In the genomic region with DNA sequence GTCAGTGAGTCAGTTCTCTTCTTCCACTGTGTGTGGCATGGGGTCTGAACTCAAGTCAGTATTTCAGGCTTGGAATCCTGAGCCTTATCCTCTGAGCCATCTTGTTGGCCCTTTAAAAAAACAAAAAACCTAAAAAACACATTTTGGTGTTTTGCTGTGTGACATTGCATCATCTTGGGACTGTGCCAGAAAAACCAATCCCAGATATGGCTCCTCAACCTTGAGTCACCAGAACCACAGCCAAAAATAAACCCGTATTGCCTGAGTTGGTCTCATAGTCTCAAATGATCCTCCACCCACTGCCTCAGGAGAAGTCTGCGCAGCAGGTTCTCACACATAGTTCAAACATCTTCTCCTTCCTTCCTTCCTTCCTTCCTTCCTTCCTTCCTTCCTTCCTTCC, we compare ENCODE assay signal across 18 mouse cellular contexts. TPM values are rescaled to one million over a fixed set of nuclear protein-coding genes. Genes with fewer than 3 reads are reported as not detected.
DNase-seq lines count a peak whose midpoint lies in the region; TF ChIP-seq lines count a peak whose summit lies in the region.
"Had no signal": no experiment of that assay in that cellular context is flagged by ENCODE, and none has a peak within 500 bp of the region (broad histone marks: within the 10 kb centered on the region; RNA-seq: fewer than 3 reads in every experiment).

No protein-coding gene starts in this region.

- DNase-seq in heart, adult 11 months, result peak; percentile 74
- no peak for DNase-seq in heart, postnatal 14 days
- DNase-seq in 3T3-L1 (ENCODE audit: low read depth, low spot score) (peak; percentile 88), MEL (ENCODE audit: low read depth, low spot score) (peak; percentile 44)
- DNase-seq in fibroblast of lung, adult 2 months (ENCODE audit: low read depth), result peak; percentile 46
- DNase-seq in cerebellum, adult 11-12 months, result no peak
- no peak for DNase-seq in layer of hippocampus, adult 8-10 months (ENCODE audit: low spot score in 2 of 2)
- DNase-seq in right cerebral cortex, postnatal 36 days (ENCODE audit: low spot score in 2 of 2), result no peak
- DNase-seq: cerebellum, adult 9-10 months; gastrocnemius, postnatal 10 days; heart, postnatal 36 days; kidney, adult 18-20 months; kidney, postnatal 4 days; layer of hippocampus, adult 9-11 months; thymus, adult 18-20 months; thymus, postnatal 36 days had no signal

- H3K36me3 ChIP-seq in MEL (ENCODE audit: control insufficient read depth in 1 of 2, insufficient read depth in 2 of 2, low read length in 2 of 2), result peaks cover 0 to 29% of the 10 kb centered on the region in 2 experiments; a peak in 2 of 4 replicates
- H3K36me3 ChIP-seq: hindbrain, embryonic 13.5 days; midbrain, embryonic 15.5 days had no signal

- H3K79me2 ChIP-seq in MEL (ENCODE audit: control insufficient read depth, insufficient read depth, low read length, poor library complexity), result no peaks in the 10 kb centered on the region

- no peaks in the 10 kb centered on the region for H3K27me3 ChIP-seq in MEL (ENCODE audit: control insufficient read depth in 1 of 2, insufficient read depth in 2 of 2, low read length in 2 of 2)
- H3K27me3 ChIP-seq: hindbrain, embryonic 13.5 days; midbrain, embryonic 15.5 days had no signal

- TF ChIP-seq POLR2A in MEL (IDR thresholded peaks at IDR 0.05; ENCODE audit: control insufficient read depth in 1 of 2, insufficient read depth in 1 of 2, low read depth in 1 of 2, low read length in 2 of 2, poor library complexity in 1 of 2), result no peak

- peak in 1 of 2 experiments; percentile 9; a peak in 1 of 4 replicates for TF ChIP-seq EP300 in MEL (IDR thresholded peaks at IDR 0.05; ENCODE audit: low read depth in 1 of 2, low read length in 2 of 2)

- H3K4me1 ChIP-seq in MEL (ENCODE audit: control insufficient read depth in 1 of 2, insufficient read depth in 2 of 2, low read length in 2 of 2), result peaks cover 19 to 41% of the 10 kb centered on the region in 2 experiments
- H3K4me1 ChIP-seq: hindbrain, embryonic 13.5 days; midbrain, embryonic 15.5 days had no signal

- TF ChIP-seq CTCF in MEL (IDR thresholded peaks at IDR 0.05 in 2 of 3, conservative IDR thresholded peaks at IDR 0.05 in 1 of 3; ENCODE audit: control insufficient read depth in 1 of 3, insufficient read depth in 1 of 3, low read depth in 2 of 3, low read length in 3 of 3, poor library complexity in 1 of 3, severe bottlenecking in 1 of 3), result no peak

- H3K9ac ChIP-seq in MEL (ENCODE audit: control insufficient read depth, low read depth, low read length, poor library complexity, severe bottlenecking), result no peak overlapping the region
- H3K9ac ChIP-seq: hindbrain, embryonic 13.5 days; midbrain, embryonic 15.5 days had no signal

- TF ChIP-seq RAD21 in MEL (IDR thresholded peaks at IDR 0.05; ENCODE audit: low read depth, low read length), result no peak

- H3K9me3 ChIP-seq in MEL (replicated peaks; ENCODE audit: insufficient read depth, low read length), result no peaks in the 10 kb centered on the region
- H3K9me3 ChIP-seq: hindbrain, embryonic 13.5 days; midbrain, embryonic 15.5 days had no signal

- no peak overlapping the region for H3K4me3 ChIP-seq in MEL (ENCODE audit: control insufficient read depth in 1 of 2, insufficient read depth in 1 of 2, low read depth in 2 of 2, low read length in 2 of 2)
- H3K4me3 ChIP-seq: hindbrain, embryonic 13.5 days; midbrain, embryonic 15.5 days had no signal

- intact Hi-C loops in heart, postnatal 14 days (cut with DNase I), result no loop called here

- H3K27ac ChIP-seq in MEL (ENCODE audit: control insufficient read depth, low read depth, low read length), result no peak overlapping the region
- H3K27ac ChIP-seq: hindbrain, embryonic 13.5 days; midbrain, embryonic 15.5 days had no signal

TF ChIP-seq in MEL, 35 proteins besides CTCF, POLR2A, EP300 and RAD21:
- TF ChIP-seq BHLHE40 (IDR thresholded peaks at IDR 0.05; ENCODE audit: borderline replicate concordance, low read depth, low read length) (no peak), SIN3A (IDR thresholded peaks at IDR 0.05; ENCODE audit: low read length) (no peak; the same call in 1 of the 2 replicates), NELFE (IDR thresholded peaks at IDR 0.05; ENCODE audit: low read depth, low read length) (no peak), TCF12 (IDR thresholded peaks at IDR 0.05; ENCODE audit: low read depth, low read length) (no peak), GABPA (IDR thresholded peaks at IDR 0.05; ENCODE audit: low read depth, low read length) (no peak), ETS1 (IDR thresholded peaks at IDR 0.05; ENCODE audit: low read depth, low read length) (peak; percentile 75), MYB (IDR thresholded peaks at IDR 0.05; ENCODE audit: low read depth, low read length) (no peak), E2F4 (IDR thresholded peaks at IDR 0.05; ENCODE audit: borderline replicate concordance, low read depth, low read length) (no peak), UBTF (IDR thresholded peaks at IDR 0.05; ENCODE audit: borderline replicate concordance, insufficient read depth, low read depth, low read length) (no peak), ZMIZ1 (IDR thresholded peaks at IDR 0.05; ENCODE audit: low read depth, low read length) (no peak), MYC (IDR thresholded peaks at IDR 0.05; ENCODE audit: low read depth, low read length) (no peak), JUND (IDR thresholded peaks at IDR 0.05; ENCODE audit: low read depth, low read length) (no peak), KAT2A (conservative IDR thresholded peaks at IDR 0.05; ENCODE audit: low read depth, low read length) (no peak), RCOR1 (IDR thresholded peaks at IDR 0.05; ENCODE audit: low read depth, low read length) (0 out of 2 replicates have a peak, but pooled peaks have one; percentile 10), TAL1 (IDR thresholded peaks at IDR 0.05; ENCODE audit: low read length) (no peak), ZC3H11A (IDR thresholded peaks at IDR 0.05; ENCODE audit: low read depth, low read length) (no peak), NRF1 (IDR thresholded peaks at IDR 0.05; ENCODE audit: insufficient read depth, low read depth, low read length, poor library complexity, severe bottlenecking) (no peak), MEF2A (IDR thresholded peaks at IDR 0.05; ENCODE audit: extremely low read depth, insufficient replicate concordance, low read depth, low read length, poor library complexity, severe bottlenecking) (peak; percentile 84; the same call in 1 of the 2 replicates), GATA1 (IDR thresholded peaks at IDR 0.05; ENCODE audit: low read depth, low read length) (0 out of 2 replicates have a peak, but pooled peaks have one; percentile 10), MXI1 (IDR thresholded peaks at IDR 0.05; ENCODE audit: low read depth, low read length) (no peak), POLR2AphosphoS5 (IDR thresholded peaks at IDR 0.05; ENCODE audit: borderline replicate concordance, low read depth, low read length) (no peak), SMC3 (IDR thresholded peaks at IDR 0.05; ENCODE audit: low read depth, low read length) (no peak), MAZ (IDR thresholded peaks at IDR 0.05; ENCODE audit: low read depth, low read length) (no peak)

RNA-seq across cellular contexts. Expression of a gene that starts 21.5 kb away (rescaled TPM):
- total RNA-seq in heart, postnatal 14 days (2021), result 10 to 100 TPM; 18.6 to 21.7 TPM
- total RNA-seq in MEL (2012; rRNA removed), result 0.39 TPM in 2 replicates
- under 1 TPM in 1 of 2 experiments, not detected in 1; 0.50 TPM for polyA plus RNA-seq in MEL (2012; ENCODE audit: insufficient read depth in 1 of 2, insufficient read length in 2 of 2, low read depth in 1 of 2, low replicate concordance in 2 of 2, missing spikeins in 1 of 2)
- total RNA-seq in layer of hippocampus, adult 8-10 months (2022), result 1 to 10 TPM; 2.0 to 8.6 (median 4.1) TPM

RNA-seq across cellular contexts. Expression of a gene that starts 27.1 kb away (rescaled TPM):
- total RNA-seq in heart, postnatal 14 days (2021), result 1 to 10 TPM; 3.8 to 8.5 TPM
- 87.5 and 118 TPM in 2 replicates for total RNA-seq in MEL (2012; rRNA removed)
- 100 to 1,000 TPM in 1 of 2 experiments, not detected in 1; 120 TPM for polyA plus RNA-seq in MEL (2012; ENCODE audit: insufficient read depth in 1 of 2, insufficient read length in 2 of 2, low read depth in 1 of 2, low replicate concordance in 2 of 2, missing spikeins in 1 of 2)
- total RNA-seq in layer of hippocampus, adult 8-10 months (2022), result 1 to 10 TPM; 2.1 to 3.3 (median 2.3) TPM

Comparison
In these comparisons a context has a peak if more than half of its experiments do, and no peak if none do; other contexts are left out.
1. DNase-seq: peak in heart, adult 11 months (single experiment), 3T3-L1 (single experiment), MEL (single experiment) and fibroblast of lung, adult 2 months (single experiment); none in heart, postnatal 14 days (0 of 2), cerebellum, adult 11-12 months (single experiment), layer of hippocampus, adult 8-10 months (0 of 2) and right cerebral cortex, postnatal 36 days (0 of 2).